Mouse (Mus musculus): Measurements from ENCODE around the gene Plcb4. TPM values are rescaled to one million over a fixed set of nuclear protein-coding genes. Genes with fewer than 3 reads are reported as not detected.

Plcb4 gene
- total RNA-seq, 1 experiment = 24.0 TPM

GRCm38 (mm10) chr2:135748441-135748840 lies 89.6 kb downstream of the Plcb4 start:
- Histone ChIP-seq H3K9me3 (ENCODE audit: control insufficient read depth, insufficient read depth, low read depth, low read length) (no peaks in the 10 kb centered on the region), H3K9ac (ENCODE audit: insufficient read depth, low read depth, low read length, poor library complexity, severe bottlenecking) (no peak overlapping the region), H3K36me3 (ENCODE audit: control insufficient read depth, insufficient read depth, low read length, poor library complexity, severe bottlenecking) (peaks cover 3% of the 10 kb centered on the region; the same call in 1 of the 2 replicates), H3K27ac (ENCODE audit: insufficient read depth, low read depth, low read length, poor library complexity, severe bottlenecking) (no peak overlapping the region), H3K4me1 (ENCODE audit: control insufficient read depth in 2 of 2, insufficient read depth in 2 of 2, low read length in 2 of 2, poor library complexity in 1 of 2) (peaks cover 0 to 8% of the 10 kb centered on the region in 2 experiments; a peak in 1 of 4 replicates), H3K4me3 (ENCODE audit: insufficient read depth in 1 of 2, low read depth in 1 of 2, low read length in 2 of 2, poor library complexity in 1 of 2, severe bottlenecking in 1 of 2) (no peak overlapping the region)
- no peak for TF ChIP-seq CHD2 (IDR thresholded peaks at IDR 0.05; ENCODE audit: low read depth, low read length)
- no peak for TF ChIP-seq MAFK (IDR thresholded peaks at IDR 0.05; ENCODE audit: insufficient read depth, low read depth, low read length)
- no peak for TF ChIP-seq ZC3H11A (IDR thresholded peaks at IDR 0.05; ENCODE audit: borderline replicate concordance, low read depth, low read length)
- TF ChIP-seq ZNF384 (IDR thresholded peaks at IDR 0.05; ENCODE audit: low read depth, low read length) = no peak
- TF ChIP-seq HCFC1 (IDR thresholded peaks at IDR 0.05; ENCODE audit: borderline replicate concordance, insufficient read depth, low read length) = no peak
- in situ Hi-C loops (cut with MboI; ENCODE audit: low sequenced_read_pairs in 2 of 2, unreplicated experiment in 2 of 2) = no loop called here
- DNase-seq (ENCODE audit: low read depth, low spot score) = no peak

- in situ Hi-C loops (cut with MboI; ENCODE audit: low sequenced_read_pairs in 2 of 2, unreplicated experiment in 2 of 2) = no loop called here
- TF ChIP-seq ZNF384 (IDR thresholded peaks at IDR 0.05; ENCODE audit: low read depth, low read length) = no peak
- no peak for TF ChIP-seq CHD2 (IDR thresholded peaks at IDR 0.05; ENCODE audit: low read depth, low read length)
- TF ChIP-seq ZC3H11A (IDR thresholded peaks at IDR 0.05; ENCODE audit: borderline replicate concordance, low read depth, low read length) = no peak
- no peak for TF ChIP-seq HCFC1 (IDR thresholded peaks at IDR 0.05; ENCODE audit: borderline replicate concordance, insufficient read depth, low read length)
- TF ChIP-seq MAFK (IDR thresholded peaks at IDR 0.05; ENCODE audit: insufficient read depth, low read depth, low read length) = no peak
- Histone ChIP-seq H3K4me1 (ENCODE audit: control insufficient read depth in 2 of 2, insufficient read depth in 2 of 2, low read length in 2 of 2, poor library complexity in 1 of 2) (peaks cover 0 to 8% of the 10 kb centered on the region in 2 experiments; a peak in 1 of 4 replicates), H3K4me3 (ENCODE audit: insufficient read depth in 1 of 2, low read depth in 1 of 2, low read length in 2 of 2, poor library complexity in 1 of 2, severe bottlenecking in 1 of 2) (no peak overlapping the region), H3K27ac (ENCODE audit: insufficient read depth, low read depth, low read length, poor library complexity, severe bottlenecking) (no peak overlapping the region), H3K9ac (ENCODE audit: insufficient read depth, low read depth, low read length, poor library complexity, severe bottlenecking) (no peak overlapping the region), H3K36me3 (ENCODE audit: control insufficient read depth, insufficient read depth, low read length, poor library complexity, severe bottlenecking) (no peaks in the 10 kb centered on the region), H3K9me3 (ENCODE audit: control insufficient read depth, insufficient read depth, low read depth, low read length) (no peaks in the 10 kb centered on the region)
- no peak for DNase-seq (ENCODE audit: low read depth, low spot score)
Observed at GRCm38 (mm10) chr2:135749606-135750005, 90.8 kb downstream of the Plcb4 start.

- no peaks in the 10 kb centered on the region for H3K9me3 ChIP-seq (ENCODE audit: control insufficient read depth, insufficient read depth, low read depth, low read length)
- no peaks in the 10 kb centered on the region for H3K36me3 ChIP-seq (ENCODE audit: control insufficient read depth, insufficient read depth, low read length, poor library complexity, severe bottlenecking)
- no peak for DNase-seq (ENCODE audit: low read depth, low spot score)
- no peak overlapping the region for H3K9ac ChIP-seq (ENCODE audit: insufficient read depth, low read depth, low read length, poor library complexity, severe bottlenecking)
- peaks cover 0 to 8% of the 10 kb centered on the region in 2 experiments; a peak in 1 of 4 replicates for H3K4me1 ChIP-seq (ENCODE audit: control insufficient read depth in 2 of 2, insufficient read depth in 2 of 2, low read length in 2 of 2, poor library complexity in 1 of 2)
- no peak overlapping the region for H3K4me3 ChIP-seq (ENCODE audit: insufficient read depth in 1 of 2, low read depth in 1 of 2, low read length in 2 of 2, poor library complexity in 1 of 2, severe bottlenecking in 1 of 2)
- in situ Hi-C loops (cut with MboI; ENCODE audit: low sequenced_read_pairs in 2 of 2, unreplicated experiment in 2 of 2) = no loop called here
- no peak for TF ChIP-seq ZC3H11A (IDR thresholded peaks at IDR 0.05; ENCODE audit: borderline replicate concordance, low read depth, low read length)
- TF ChIP-seq ZNF384 (IDR thresholded peaks at IDR 0.05; ENCODE audit: low read depth, low read length) = no peak
- no peak for TF ChIP-seq MAFK (IDR thresholded peaks at IDR 0.05; ENCODE audit: insufficient read depth, low read depth, low read length)
- no peak for TF ChIP-seq CHD2 (IDR thresholded peaks at IDR 0.05; ENCODE audit: low read depth, low read length)
- TF ChIP-seq HCFC1 (IDR thresholded peaks at IDR 0.05; ENCODE audit: borderline replicate concordance, insufficient read depth, low read length) = no peak
- H3K27ac ChIP-seq (ENCODE audit: insufficient read depth, low read depth, low read length, poor library complexity, severe bottlenecking) = no peak overlapping the region
Observed at GRCm38 (mm10) chr2:135750748-135751147, 91.9 kb downstream of the Plcb4 start.

- H3K27ac ChIP-seq (ENCODE audit: insufficient read depth, low read depth, low read length, poor library complexity, severe bottlenecking) = no peak overlapping the region
- peaks cover 0 to under 1% of the 10 kb centered on the region in 2 experiments; a peak in 1 of 4 replicates for H3K4me1 ChIP-seq (ENCODE audit: control insufficient read depth in 2 of 2, insufficient read depth in 2 of 2, low read length in 2 of 2, poor library complexity in 1 of 2)
- no peak overlapping the region for H3K9ac ChIP-seq (ENCODE audit: insufficient read depth, low read depth, low read length, poor library complexity, severe bottlenecking)
- DNase-seq (ENCODE audit: low read depth, low spot score) = no peak
- no peaks in the 10 kb centered on the region for H3K9me3 ChIP-seq (ENCODE audit: control insufficient read depth, insufficient read depth, low read depth, low read length)
- TF ChIP-seq MAFK (IDR thresholded peaks at IDR 0.05; ENCODE audit: insufficient read depth, low read depth, low read length) = no peak
- TF ChIP-seq ZC3H11A (IDR thresholded peaks at IDR 0.05; ENCODE audit: borderline replicate concordance, low read depth, low read length) = no peak
- no peak for TF ChIP-seq ZNF384 (IDR thresholded peaks at IDR 0.05; ENCODE audit: low read depth, low read length)
- TF ChIP-seq HCFC1 (IDR thresholded peaks at IDR 0.05; ENCODE audit: borderline replicate concordance, insufficient read depth, low read length) = no peak
- TF ChIP-seq CHD2 (IDR thresholded peaks at IDR 0.05; ENCODE audit: low read depth, low read length) = no peak
- H3K36me3 ChIP-seq (ENCODE audit: control insufficient read depth, insufficient read depth, low read length, poor library complexity, severe bottlenecking) = no peaks in the 10 kb centered on the region
- in situ Hi-C loops (cut with MboI; ENCODE audit: low sequenced_read_pairs in 2 of 2, unreplicated experiment in 2 of 2) = no loop called here
- no peak overlapping the region for H3K4me3 ChIP-seq (ENCODE audit: insufficient read depth in 1 of 2, low read depth in 1 of 2, low read length in 2 of 2, poor library complexity in 1 of 2, severe bottlenecking in 1 of 2)
Observed at GRCm38 (mm10) chr2:135755792-135756191, 97.0 kb downstream of the Plcb4 start.

GRCm38 (mm10) chr2:135757478-135757877 lies 98.7 kb downstream of the Plcb4 start:
- DNase-seq (ENCODE audit: low read depth, low spot score) = no peak
- no peak for TF ChIP-seq CHD2 (IDR thresholded peaks at IDR 0.05; ENCODE audit: low read depth, low read length)
- no peak for TF ChIP-seq ZC3H11A (IDR thresholded peaks at IDR 0.05; ENCODE audit: borderline replicate concordance, low read depth, low read length)
- no peak for TF ChIP-seq ZNF384 (IDR thresholded peaks at IDR 0.05; ENCODE audit: low read depth, low read length)
- no peak for TF ChIP-seq HCFC1 (IDR thresholded peaks at IDR 0.05; ENCODE audit: borderline replicate concordance, insufficient read depth, low read length)
- no peak for TF ChIP-seq MAFK (IDR thresholded peaks at IDR 0.05; ENCODE audit: insufficient read depth, low read depth, low read length)
- in situ Hi-C loops (cut with MboI; ENCODE audit: low sequenced_read_pairs in 2 of 2, unreplicated experiment in 2 of 2) = no loop called here
- no peak overlapping the region for H3K27ac ChIP-seq (ENCODE audit: insufficient read depth, low read depth, low read length, poor library complexity, severe bottlenecking)
- no peak overlapping the region for H3K4me3 ChIP-seq (ENCODE audit: insufficient read depth in 1 of 2, low read depth in 1 of 2, low read length in 2 of 2, poor library complexity in 1 of 2, severe bottlenecking in 1 of 2)
- no peaks in the 10 kb centered on the region for H3K9me3 ChIP-seq (ENCODE audit: control insufficient read depth, insufficient read depth, low read depth, low read length)
- no peaks in the 10 kb centered on the region for H3K4me1 ChIP-seq (ENCODE audit: control insufficient read depth in 2 of 2, insufficient read depth in 2 of 2, low read length in 2 of 2, poor library complexity in 1 of 2)
- no peaks in the 10 kb centered on the region for H3K36me3 ChIP-seq (ENCODE audit: control insufficient read depth, insufficient read depth, low read length, poor library complexity, severe bottlenecking)
- no peak overlapping the region for H3K9ac ChIP-seq (ENCODE audit: insufficient read depth, low read depth, low read length, poor library complexity, severe bottlenecking)
